Mouse (Mus musculus) lung, postnatal 25 days (tissue): ENCODE data around the gene Krtap13-1.
"Not testable (repeated sequence)": the region's sequence is repeated elsewhere in the genome, so short reads cannot be mapped to it uniquely, and the experiment has no call there.

ENCODE experiments used
- DNase-seq: peaks from one replicate; pipeline ENCODE4 v3.0.0; 2022; ENCODE audit warnings: low spot score

The Krtap13-1 gene

GRCm38 (mm10) chr16:88728812-88729275 is at the start of gene Krtap13-1:
Krtap13-1 (plus strand) TSS chr16:88728862.
- DNase-seq: no peak

DNA sequence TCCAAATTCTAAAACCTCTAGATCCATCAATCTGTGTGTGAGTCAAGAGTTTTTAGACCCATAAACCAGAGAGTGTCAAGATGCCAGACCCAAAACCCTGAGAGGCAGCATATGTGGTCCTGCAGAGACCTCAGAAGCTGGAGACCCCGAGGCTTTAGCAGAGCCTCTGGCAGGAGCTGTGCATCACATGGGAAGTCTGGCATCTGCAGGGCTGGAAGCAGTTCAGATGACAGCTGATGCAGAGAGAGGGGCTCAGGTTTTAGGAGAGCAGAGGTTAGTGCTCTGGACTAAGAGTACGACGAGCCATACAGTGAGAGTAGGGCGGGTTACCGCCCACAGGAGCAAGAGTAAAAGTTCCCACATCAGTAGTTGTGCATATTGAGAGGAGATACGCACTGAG is 49.6 kb upstream of the Krtap13-1 start:
- DNase-seq: no peak

DNA sequence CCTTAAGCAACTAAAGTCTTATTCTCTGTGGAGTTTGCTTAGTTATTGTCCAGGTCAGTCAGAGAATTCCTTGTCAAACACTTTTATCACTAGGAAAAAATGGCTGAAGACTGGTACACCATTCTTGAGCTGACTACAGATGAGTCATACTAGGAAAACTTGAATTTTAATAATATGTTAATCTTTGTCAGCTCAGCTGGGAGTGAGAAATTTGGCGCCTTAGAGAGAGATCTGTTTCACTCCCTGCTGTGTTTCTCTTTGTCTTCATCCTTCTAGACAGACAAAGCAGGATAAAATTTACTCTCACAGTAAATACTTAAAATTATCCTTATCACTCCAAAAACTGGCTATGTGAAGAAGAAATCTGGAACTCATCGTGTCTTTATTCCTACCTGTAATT is 47.4 kb upstream of the Krtap13-1 start:
- DNase-seq: no peak

DNA sequence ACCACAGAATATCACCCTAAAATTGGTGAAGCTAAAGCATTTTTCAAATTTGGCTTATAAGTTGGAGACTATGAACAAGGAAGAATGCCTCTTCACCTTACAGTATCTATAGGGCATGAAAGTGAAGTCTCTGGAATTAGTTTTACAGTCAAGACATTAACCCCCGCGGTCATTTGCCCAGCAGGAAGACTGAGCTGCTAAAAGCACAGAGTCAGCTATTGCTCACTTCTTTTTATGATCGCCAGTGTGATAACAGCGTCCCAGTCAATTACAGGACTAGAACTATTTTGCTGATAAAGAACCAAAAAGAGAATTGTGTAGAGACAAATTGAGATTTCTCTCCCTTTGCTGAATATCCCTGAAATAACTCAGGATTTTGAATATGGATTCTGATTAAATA is 32.4 kb upstream of the Krtap13-1 start:
- DNase-seq: no peak

GRCm38 (mm10) chr16:88701072-88701864 is 27.4 kb upstream of the Krtap13-1 start:
- no peak for DNase-seq

DNA sequence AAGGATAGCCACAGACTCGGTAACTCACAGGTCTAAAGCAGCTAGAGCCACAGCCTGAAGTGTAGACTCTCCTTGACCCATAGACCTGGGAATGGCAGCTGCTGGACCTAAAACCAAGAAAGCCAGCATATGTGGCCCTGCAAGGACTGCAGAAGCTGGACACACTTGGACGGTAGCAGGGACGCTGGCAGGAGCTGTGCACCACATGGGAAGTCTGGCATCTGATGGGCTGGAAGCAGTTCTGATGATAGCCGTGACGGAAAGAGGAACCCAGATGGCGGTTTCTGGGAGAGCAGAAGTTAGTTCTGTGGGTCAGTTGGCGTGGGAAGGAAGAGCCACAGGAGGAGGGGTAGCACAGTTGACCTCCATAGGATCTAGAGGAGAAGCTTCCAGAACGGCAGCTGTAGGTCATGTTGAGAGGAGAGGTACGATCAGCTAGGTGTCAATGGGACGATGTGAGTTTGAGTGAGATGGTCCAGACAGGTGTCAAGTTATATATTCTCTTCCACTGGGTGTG is 21.1 kb upstream of the Krtap13-1 start, which contains the start of gene 2310061N02Rik:
TSS of gene 2310061N02Rik (minus strand) at position 467 of the 517 bp plus-strand sequence.
- DNase-seq: no peak

- no peak for DNase-seq
Measured at GRCm38 (mm10) chr16:88710757-88711156, 17.9 kb upstream of the Krtap13-1 start.

- no peak for DNase-seq
Measured at GRCm38 (mm10) chr16:88711245-88711644, 17.4 kb upstream of the Krtap13-1 start.

DNA sequence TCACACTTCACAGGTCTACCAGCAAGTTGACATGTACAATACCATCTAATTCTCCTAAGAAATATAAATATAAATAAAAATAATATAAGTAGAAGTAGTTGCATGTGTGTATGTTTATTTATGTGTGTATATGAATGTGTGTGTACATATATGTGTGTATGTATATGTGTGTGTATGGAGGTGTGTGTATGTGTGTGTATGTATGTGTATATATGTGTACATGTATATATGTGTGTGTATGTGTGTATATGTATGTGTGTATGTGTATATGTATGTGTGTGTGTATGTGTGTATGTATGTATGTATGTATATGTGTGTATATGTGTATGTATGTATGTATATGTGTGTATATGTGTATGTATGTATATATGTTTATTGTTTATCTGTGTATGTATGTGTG is 12.1 kb upstream of the Krtap13-1 start:
- DNase-seq: no peak

GRCm38 (mm10) chr16:88720031-88720430 is 8.6 kb upstream of the Krtap13-1 start:
- DNase-seq: no peak

GRCm38 (mm10) chr16:88735391-88735790 is 6.7 kb downstream of the Krtap13-1 start:
- no peak for DNase-seq

DNA sequence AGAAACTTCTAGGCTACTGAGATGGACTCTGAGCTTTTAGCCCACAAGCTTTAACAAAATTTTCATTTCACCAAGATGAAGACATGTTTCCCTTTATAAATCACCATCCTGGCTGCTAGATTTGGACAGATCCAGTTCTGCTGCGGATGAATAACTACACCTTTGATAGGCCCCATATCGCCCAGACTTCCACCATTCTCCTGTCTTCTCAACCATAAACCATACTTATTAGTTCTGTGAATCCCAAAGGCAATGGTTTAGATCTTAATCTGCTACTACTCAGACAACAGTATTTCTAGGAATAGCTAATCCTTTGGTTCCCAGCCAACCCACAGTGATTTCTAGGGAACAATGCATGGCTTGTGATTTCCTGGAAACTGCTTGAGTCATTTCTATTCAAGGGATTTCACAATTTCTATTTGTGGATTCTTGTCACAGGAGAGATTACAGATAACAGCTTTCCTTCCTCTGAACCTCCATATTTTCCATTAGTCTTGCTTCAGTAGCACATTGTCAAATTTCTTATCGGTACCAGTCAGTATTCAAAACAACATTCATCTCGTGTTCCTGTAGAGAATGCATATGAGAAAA is 16.2 kb downstream of the Krtap13-1 start:
- peak; percentile 50 for DNase-seq

DNA sequence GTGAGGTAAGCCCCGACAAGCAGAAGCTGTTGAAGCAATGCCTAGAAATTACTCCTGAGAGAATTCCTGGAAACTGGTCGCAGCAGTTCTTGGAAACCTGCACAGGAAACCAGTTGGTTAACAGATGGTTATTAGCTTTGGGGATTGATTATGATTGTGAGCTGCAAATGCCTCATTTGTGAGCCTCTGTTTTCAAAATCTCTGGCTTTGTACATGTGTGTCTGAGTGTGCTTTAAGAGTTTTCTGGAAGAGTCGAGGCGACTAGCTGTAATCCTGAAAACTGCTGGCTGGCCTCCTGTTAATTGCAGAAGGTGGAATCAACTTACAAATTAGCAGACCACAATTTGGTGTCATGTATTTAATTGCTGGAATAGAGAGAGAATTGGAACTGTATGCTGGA is 19.3 kb downstream of the Krtap13-1 start:
- no peak for DNase-seq

- not testable (repeated sequence) for DNase-seq
Measured at GRCm38 (mm10) chr16:88751535-88751934, 22.9 kb downstream of the Krtap13-1 start, which contains the start of gene Krtap13. Krtap13 (minus strand) TSS chr16:88751635.

- not testable (repeated sequence) for DNase-seq
Measured at GRCm38 (mm10) chr16:88758547-88758946, 29.9 kb downstream of the Krtap13-1 start, which contains the start of gene 2310034C09Rik. 2310034C09Rik (plus strand) TSS chr16:88758847.

- DNase-seq: no peak
Measured at GRCm38 (mm10) chr16:88774106-88774505, 45.4 kb downstream of the Krtap13-1 start, which contains the start of gene 2310057N15Rik. 2310057N15Rik (minus strand) TSS chr16:88774206.

DNA sequence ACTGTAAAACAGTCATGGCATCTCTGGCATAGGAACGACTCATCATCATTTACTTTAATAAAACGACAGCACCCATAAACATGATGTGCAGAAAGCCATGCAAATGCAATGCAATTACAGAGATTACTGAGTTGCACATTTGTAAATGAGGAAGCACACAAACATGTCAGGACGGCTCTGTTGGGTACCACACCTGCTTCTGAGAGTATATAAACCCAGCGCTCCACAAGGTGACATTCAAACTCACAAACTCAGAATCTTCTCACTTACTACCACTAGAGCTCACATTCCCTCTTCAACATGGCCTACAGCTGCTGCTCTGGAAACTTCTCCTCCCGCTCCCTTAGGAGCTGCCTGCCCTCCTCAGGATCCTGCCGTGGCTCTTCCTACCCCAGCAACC is 48.9 kb downstream of the Krtap13-1 start, which contains the start of gene Gm5965:
TSS of gene Gm5965 (plus strand) at position 301 of the 400 bp plus-strand sequence.
- no peak for DNase-seq
